Mouse (Mus musculus) heart, embryonic 11.5 days (tissue): Measurements from ENCODE around the gene Gmpr. TPM values are rescaled to one million over a fixed set of nuclear protein-coding genes. Genes with fewer than 3 reads are reported as not detected.

Source experiments
- ATAC-seq: fragments of 200-750 bp; cut with Nextera tagmentation; replicated peaks from 2 replicates; pipeline ENCODE4 v1.8.0; 2017; ENCODE audit warnings: moderate library complexity; ENCODE audit not compliant: insufficient number of reproducible peaks, low FRiP score, low TSS enrichment
- H3K27ac ChIP-seq: fragments of 300-500 bp; sonication (generic); 2 replicates; pipeline ENCODE4 v1.5.1; 2014; ENCODE audit warnings: mild to moderate bottlenecking, low read depth, low read length
- H3K27me3 ChIP-seq: fragments of 300-500 bp; sonication (generic); 2 replicates; pipeline ENCODE4 v1.6.1; 2014; ENCODE audit warnings: mild to moderate bottlenecking, low read length, mixed read lengths; ENCODE audit not compliant: control insufficient read depth, insufficient read depth
- H3K36me3 ChIP-seq: fragments of 300-500 bp; sonication (generic); 2 replicates; pipeline ENCODE4 v1.6.1; 2014; ENCODE audit warnings: mild to moderate bottlenecking, low read length, moderate library complexity, mixed read lengths; ENCODE audit not compliant: control insufficient read depth, insufficient read depth
- H3K4me1 ChIP-seq: fragments of 300-500 bp; sonication (generic); 2 replicates; pipeline ENCODE4 v1.6.1; 2014; ENCODE audit warnings: low read length; ENCODE audit not compliant: control insufficient read depth, insufficient read depth
- H3K4me2 ChIP-seq: fragments of 300-500 bp; sonication (generic); 2 replicates; pipeline ENCODE4 v1.6.1; 2014; ENCODE audit warnings: mild to moderate bottlenecking, moderate library complexity
- H3K4me3 ChIP-seq: fragments of 300-500 bp; sonication (generic); 2 replicates; pipeline ENCODE4 v1.5.1; 2014; ENCODE audit warnings: low read depth, low read length
- H3K9ac ChIP-seq: fragments of 300-500 bp; sonication (generic); 2 replicates; pipeline ENCODE4 v1.6.1; 2014; ENCODE audit warnings: mild to moderate bottlenecking, low read depth, low read length, moderate library complexity
- H3K9me3 ChIP-seq: fragments of 300-500 bp; sonication (generic); replicated peaks from 2 replicates; pipeline ENCODE4 v1.6.1; 2016; ENCODE audit warnings: low read length; ENCODE audit not compliant: control insufficient read depth
- WGBS: fragments of 180-500 bp; shearing (Covaris S2); extraction: QIAGEN DNeasy Blood & Tissue Kit; methylation state at CpG from one replicate; pipeline ENCODE4 v1.1.7; 2014; ENCODE audit not compliant: insufficient replicate concordance; 5-methylcytosine and 5-hydroxymethylcytosine counted together
- polyA plus RNA-seq: library from polyadenylated mRNA; unstranded; fragments of >200 nt; fragmentation: Nextera tagmentation; extraction: Ambion mirVana; gene quantifications from 2 replicates; pipeline ENCODE4 v1.2.1, GENCODE M21; 2014

The Gmpr gene
- polyA plus RNA-seq, 1 experiment from 2014 or later, result 176 TPM

DNA sequence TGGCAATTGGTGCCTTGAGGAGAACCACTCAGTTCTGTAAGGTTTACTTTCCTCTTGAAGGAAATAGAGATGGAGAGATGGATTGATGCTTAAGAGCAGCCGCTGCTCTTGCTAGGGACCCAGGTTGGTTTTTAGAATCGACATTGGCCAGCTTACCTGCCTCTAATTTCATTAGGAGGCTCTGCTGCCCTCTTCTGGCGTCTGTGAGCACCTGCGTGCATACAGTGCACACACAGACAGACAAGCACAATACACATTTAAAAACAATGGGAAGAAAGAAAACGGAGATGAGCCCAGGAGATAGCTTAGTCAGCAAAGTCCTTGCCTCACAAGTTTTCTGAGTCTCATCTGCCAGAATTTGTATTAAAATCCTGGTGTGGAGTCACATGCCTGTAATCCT is 75.8 kb downstream of the Gmpr start:
- Histone ChIP-seq H3K36me3 (no peaks in the 10 kb centered on the region), H3K27ac (no peak overlapping the region), H3K4me3 (no peak overlapping the region), H3K4me2 (no peak overlapping the region), H3K27me3 (no peaks in the 10 kb centered on the region), H3K9me3 (no peaks in the 10 kb centered on the region), H3K9ac (no peak overlapping the region), H3K4me1 (0 out of 2 replicates have a peak, but pooled peaks cover under 1% of the 10 kb centered on the region)
- 86% methylated on average over 5 of the region's 5 CpGs for WGBS
- ATAC-seq, result no peak

DNA sequence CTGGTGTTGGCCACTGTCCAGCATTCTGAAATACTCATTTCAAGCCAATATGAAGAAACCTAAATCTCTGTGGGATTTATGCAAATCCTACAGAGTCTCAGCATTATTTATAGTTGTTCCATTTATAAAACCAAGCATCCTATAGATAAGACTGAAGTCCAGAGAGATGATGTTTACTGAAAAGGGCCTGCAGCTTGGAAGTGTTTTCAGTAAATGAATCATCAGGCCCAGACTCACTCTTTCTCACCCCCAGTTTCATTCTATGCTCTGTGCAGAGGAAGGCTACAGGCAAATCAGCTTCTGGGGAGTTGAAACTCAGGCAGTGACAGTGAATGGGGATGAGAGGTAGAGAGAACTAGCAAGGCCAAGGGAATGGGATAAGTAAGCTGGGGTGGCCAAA is 83.7 kb downstream of the Gmpr start:
- ATAC-seq, result no peak

DNA sequence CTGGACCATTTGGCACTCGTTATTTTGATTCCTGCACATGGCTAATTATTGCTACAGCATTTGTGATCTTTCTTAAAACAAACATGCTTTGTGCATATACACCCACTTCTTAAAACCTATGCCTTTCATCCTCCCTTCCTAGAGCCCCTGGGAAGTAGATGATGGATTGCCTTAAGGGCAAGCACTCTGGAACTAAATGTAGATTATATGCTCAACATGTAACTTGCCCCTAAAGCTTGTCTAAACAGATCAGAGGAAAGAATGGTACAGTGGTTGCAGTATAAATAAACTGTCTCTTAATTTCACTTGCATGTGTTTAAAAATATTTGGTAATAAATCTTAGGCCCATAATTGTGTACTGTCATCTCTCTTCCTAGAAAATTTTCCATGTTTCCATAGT is 86.7 kb downstream of the Gmpr start:
- Histone ChIP-seq H3K9me3 (no peaks in the 10 kb centered on the region), H3K27ac (no peak overlapping the region), H3K36me3 (no peaks in the 10 kb centered on the region), H3K27me3 (no peaks in the 10 kb centered on the region), H3K4me3 (no peak overlapping the region), H3K9ac (no peak overlapping the region), H3K4me2 (no peak overlapping the region), H3K4me1 (peaks cover 10% of the 10 kb centered on the region; the same call in 1 of the 2 replicates)
- ATAC-seq, result no peak
- WGBS, result 65% methylated on average over 1 of the region's 1 CpGs

More for the DNA sequence above, 83.7 kb downstream of the Gmpr start:
- no peak overlapping the region for H3K27ac ChIP-seq
- H3K9ac ChIP-seq, result no peak overlapping the region
- no peak overlapping the region for H3K4me3 ChIP-seq
- no peaks in the 10 kb centered on the region for H3K27me3 ChIP-seq
- no peaks in the 10 kb centered on the region for H3K9me3 ChIP-seq
- H3K4me1 ChIP-seq, result peaks cover 10% of the 10 kb centered on the region; the same call in 1 of the 2 replicates
- H3K36me3 ChIP-seq, result no peaks in the 10 kb centered on the region
- H3K4me2 ChIP-seq, result no peak overlapping the region

DNA sequence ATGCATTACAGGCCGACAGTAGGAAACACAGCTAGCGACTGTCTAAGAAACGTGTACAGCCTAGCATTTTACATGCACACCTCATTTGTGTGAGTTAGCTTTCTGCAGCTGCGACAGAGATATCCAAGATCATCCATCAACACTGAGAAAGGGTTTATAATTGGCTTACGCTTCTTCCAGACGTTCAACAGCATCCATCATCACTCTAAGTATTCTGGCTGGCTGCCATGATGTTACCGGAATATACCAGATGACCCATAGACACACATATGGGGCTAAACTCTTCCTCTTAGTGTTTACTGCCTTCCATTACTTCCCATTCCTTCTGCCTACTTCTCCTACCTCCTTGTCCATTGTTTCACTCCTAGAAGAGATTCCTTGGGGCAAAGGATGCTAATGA is 88.2 kb downstream of the Gmpr start:
- Histone ChIP-seq H3K4me1 (peaks cover 10% of the 10 kb centered on the region; the same call in 1 of the 2 replicates), H3K27me3 (no peaks in the 10 kb centered on the region), H3K36me3 (no peaks in the 10 kb centered on the region), H3K9me3 (no peaks in the 10 kb centered on the region), H3K9ac (no peak overlapping the region), H3K4me2 (no peak overlapping the region), H3K27ac (no peak overlapping the region), H3K4me3 (no peak overlapping the region)
- no peak for ATAC-seq
- 47% methylated on average over 7 of the region's 7 CpGs for WGBS

DNA sequence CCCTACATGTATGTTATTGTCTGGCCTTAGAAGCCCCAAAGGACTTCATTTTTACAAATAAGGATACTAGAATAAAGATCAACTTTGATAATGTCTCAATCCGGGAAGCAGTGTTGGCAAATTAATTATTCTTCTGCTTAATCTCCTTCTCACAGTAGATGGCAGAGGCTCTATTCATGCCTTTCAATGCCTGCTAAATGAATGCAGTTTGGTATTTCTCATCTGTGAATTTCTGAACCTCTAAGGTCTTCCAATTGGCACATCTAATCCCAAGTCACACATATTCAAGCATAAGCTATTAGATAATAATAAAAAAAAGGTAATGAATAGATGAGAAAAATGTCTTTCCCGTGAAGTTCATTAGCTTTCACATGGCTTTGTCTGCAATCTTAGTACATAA is 92.6 kb downstream of the Gmpr start:
- no peak overlapping the region for H3K4me2 ChIP-seq
- peaks cover 8% of the 10 kb centered on the region; the same call in 1 of the 2 replicates for H3K4me1 ChIP-seq
- no peak for ATAC-seq
- H3K9me3 ChIP-seq, result no peaks in the 10 kb centered on the region
- no peak overlapping the region for H3K27ac ChIP-seq
- WGBS, result 82% methylated on average over 2 of the region's 2 CpGs
- H3K9ac ChIP-seq, result no peak overlapping the region
- no peaks in the 10 kb centered on the region for H3K27me3 ChIP-seq
- H3K36me3 ChIP-seq, result no peaks in the 10 kb centered on the region
- H3K4me3 ChIP-seq, result no peak overlapping the region

DNA sequence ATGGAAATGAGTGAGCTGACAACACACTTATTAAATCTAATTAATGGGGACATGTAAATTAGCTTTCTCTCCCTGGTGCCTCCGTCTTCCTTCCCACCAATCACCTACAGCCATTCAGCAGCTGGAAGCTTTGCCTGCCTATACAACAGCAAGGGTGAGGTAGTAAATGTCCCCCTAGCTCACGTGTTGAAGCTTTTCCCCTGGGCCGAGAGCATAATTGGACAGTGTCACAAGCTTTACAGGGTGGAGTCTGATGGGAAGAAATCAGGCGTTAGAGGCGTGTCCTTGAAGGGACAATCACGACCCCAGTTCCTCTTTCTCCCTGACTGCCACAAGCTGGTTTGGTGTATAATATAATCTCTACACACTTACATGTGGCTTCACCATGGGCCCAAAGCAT is 93.2 kb downstream of the Gmpr start:
- 58% methylated on average over 6 of the region's 6 CpGs for WGBS
- Histone ChIP-seq H3K9ac (no peak overlapping the region), H3K4me2 (no peak overlapping the region), H3K27ac (no peak overlapping the region), H3K4me3 (no peak overlapping the region), H3K9me3 (no peaks in the 10 kb centered on the region), H3K4me1 (0 out of 2 replicates have a peak, but pooled peaks cover 2% of the 10 kb centered on the region), H3K27me3 (no peaks in the 10 kb centered on the region), H3K36me3 (no peaks in the 10 kb centered on the region)
- no peak for ATAC-seq

Other genes with a start within 250 kb of the Gmpr start
- gene Mylip, start 117.7 kb upstream of the Gmpr start, polyA plus RNA-seq, result 4.5 and 4.9 TPM in 2 replicates